Mouse (Mus musculus) lung, adult 2 months (tissue): Measurements from ENCODE around the gene Cav2. TPM values are rescaled to one million over a fixed set of nuclear protein-coding genes. Genes with fewer than 3 reads are reported as not detected.

Source experiments
- DNase-seq: peaks from one replicate; pipeline ENCODE4 v3.0.0; 2022
- H3K4me1 ChIP-seq: fragments of 200-500 bp; 2 replicates; pipeline ENCODE4 v1.6.1; 2011; ENCODE audit warnings: low read length; ENCODE audit not compliant: control insufficient read depth, insufficient read depth
- H3K4me3 ChIP-seq: fragments of 200-500 bp; replicated peaks from 2 replicates; pipeline ENCODE3; 2011; ENCODE audit warnings: low read depth, mild to moderate bottlenecking, control low read depth, low read length; ENCODE audit errors: extremely low read depth
- CTCF ChIP-seq: fragments of 200-500 bp; IDR thresholded peaks from 2 replicates; pipeline ENCODE4 v1.5.1; 2011; ENCODE audit warnings: mild to moderate bottlenecking, low read length, control low read depth; ENCODE audit not compliant: insufficient read depth
- POLR2A ChIP-seq: fragments of 200-500 bp; IDR thresholded peaks from 2 replicates; pipeline ENCODE4 v1.6.1; 2011; ENCODE audit warnings: low read depth, mild to moderate bottlenecking, control low read depth, low read length, borderline replicate concordance; ENCODE audit errors: extremely low read depth
- WGBS: fragments of 180-500 bp; shearing (Covaris S2); methylation state at CpG from one replicate; pipeline ENCODE4 v1.1.7; 2018; 5-methylcytosine and 5-hydroxymethylcytosine counted together
- polyA plus RNA-seq: library from polyadenylated mRNA; depleted of rRNA; stranded (reverse); fragments of >200 nt; gene quantifications from 2 replicates; pipeline ENCODE4 v1.2.3, GENCODE M21; 2012

Cav2 gene
- polyA plus RNA-seq, 1 experiment: 220 TPM

DNA sequence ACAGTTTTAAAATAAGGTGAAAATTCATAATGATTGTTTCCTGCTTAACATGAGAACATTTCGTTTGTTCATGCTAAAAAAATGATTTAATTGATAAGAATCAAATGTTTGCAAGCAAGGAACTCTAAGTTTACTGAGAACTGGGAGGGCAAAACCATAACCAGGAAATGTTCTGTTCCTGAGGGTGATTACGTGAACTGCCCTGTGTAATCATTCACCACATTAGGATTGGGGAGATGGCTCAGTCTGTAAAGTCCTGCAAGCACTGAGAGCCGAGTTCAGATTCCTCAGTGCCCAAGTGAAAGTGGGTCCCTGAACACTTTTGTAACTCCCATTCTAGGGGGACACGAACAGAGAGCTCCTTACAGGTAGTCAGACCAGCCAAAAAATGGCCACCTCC, 15.9 kb upstream of the Cav2 start:
- H3K4me1 ChIP-seq: peaks cover 6% of the 10 kb centered on the region
- no peak for DNase-seq
- H3K4me3 ChIP-seq: no peak overlapping the region
- no peak for TF ChIP-seq CTCF
- no peak for TF ChIP-seq POLR2A
- 44% methylated on average over 4 of the region's 4 CpGs for WGBS

DNA sequence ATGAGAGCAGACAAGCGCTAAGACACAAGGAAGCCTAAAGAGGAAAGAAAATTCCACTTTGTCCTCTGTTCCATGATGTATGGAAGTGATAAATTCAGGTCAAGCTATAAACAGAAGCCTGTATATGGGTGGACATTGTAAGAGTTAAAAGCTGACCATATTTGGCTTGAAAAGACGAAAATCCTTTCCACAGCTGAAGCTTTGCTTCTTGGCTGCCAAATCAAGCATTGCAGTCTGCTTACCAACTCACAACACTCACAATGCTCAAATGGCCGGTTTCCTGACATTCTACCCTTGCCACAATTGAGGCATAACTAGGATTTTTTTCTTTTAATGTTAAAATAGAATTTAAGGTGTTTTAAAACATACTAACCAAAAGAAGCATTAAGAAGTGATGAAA, 14.5 kb upstream of the Cav2 start:
- no peak for TF ChIP-seq CTCF
- no peak for TF ChIP-seq POLR2A
- WGBS: 55% methylated on average over 3 of the region's 3 CpGs
- H3K4me1 ChIP-seq: peaks cover 6% of the 10 kb centered on the region
- H3K4me3 ChIP-seq: no peak overlapping the region
- no peak for DNase-seq

DNA sequence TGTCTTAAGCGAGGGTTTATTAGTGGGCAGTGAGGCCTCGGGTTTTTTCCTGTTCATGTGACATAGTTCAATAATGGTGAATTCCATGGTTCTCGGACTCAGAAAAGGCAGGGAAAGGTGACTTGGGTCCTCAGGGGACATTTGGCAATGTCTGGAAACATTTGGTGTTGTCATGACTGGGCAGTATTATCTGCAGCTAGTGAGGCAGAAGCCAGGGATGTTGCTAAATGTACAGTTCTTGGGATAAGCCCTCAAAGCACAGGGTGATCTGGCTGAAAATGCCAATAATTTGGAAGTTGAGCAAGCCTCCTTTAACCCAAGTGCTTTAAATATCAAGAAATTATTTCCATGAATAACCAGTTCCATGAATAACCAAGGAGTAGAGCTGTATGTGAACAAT, 2.6 kb upstream of the Cav2 start:
- TF ChIP-seq CTCF (no peak), POLR2A (no peak)
- no peak for DNase-seq
- no peak overlapping the region for H3K4me3 ChIP-seq
- peaks cover 13% of the 10 kb centered on the region for H3K4me1 ChIP-seq
- 88% methylated on average over 3 of the region's 3 CpGs for WGBS

DNA sequence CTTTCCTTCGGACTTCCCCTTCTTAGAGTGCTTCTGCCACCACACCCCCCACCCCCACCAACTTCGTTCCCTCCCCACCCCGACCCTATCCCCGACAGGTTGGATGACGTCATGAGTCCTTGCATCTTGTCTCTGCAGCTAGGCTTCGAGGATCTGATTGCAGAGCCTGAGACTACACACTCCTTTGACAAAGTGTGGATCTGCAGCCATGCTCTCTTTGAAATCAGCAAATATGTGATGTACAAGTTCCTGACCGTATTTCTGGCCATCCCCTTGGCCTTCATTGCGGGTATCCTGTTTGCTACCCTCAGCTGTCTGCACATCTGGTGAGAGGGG, 740 bp downstream of the Cav2 start:
- Histone ChIP-seq H3K4me3 (peak overlapping the region; percentile 87), H3K4me1 (peaks cover 17% of the 10 kb centered on the region)
- 4% methylated on average over 8 of the region's 8 CpGs for WGBS
- TF ChIP-seq CTCF (no peak), POLR2A (no peak)
- peak; percentile 36 for DNase-seq

DNA sequence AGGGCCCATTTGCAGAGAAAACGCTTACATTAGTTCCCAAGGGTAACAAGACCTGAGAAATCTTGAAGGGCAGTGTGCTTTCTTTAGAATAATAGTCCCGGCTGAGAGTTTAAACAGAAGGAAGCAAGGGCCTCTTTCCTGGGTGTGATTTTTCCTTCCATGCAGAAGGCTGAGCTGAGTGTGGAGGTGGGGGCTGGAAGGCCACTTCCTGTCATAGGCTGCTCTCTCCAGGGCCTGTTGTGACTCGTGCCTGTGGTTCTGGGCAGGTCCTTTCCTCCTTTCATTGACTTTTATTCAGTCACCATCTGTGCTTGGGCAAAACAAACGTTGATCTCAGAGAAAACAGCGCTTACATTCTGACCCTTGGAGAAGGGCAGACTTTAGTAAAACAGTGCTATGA, 1.2 kb downstream of the Cav2 start:
- TF ChIP-seq CTCF (no peak), POLR2A (peak; percentile 48; the same call in 1 of the 2 replicates)
- DNase-seq: peak; percentile 48
- 8% methylated on average over 5 of the region's 5 CpGs for WGBS
- Histone ChIP-seq H3K4me1 (peaks cover 19% of the 10 kb centered on the region), H3K4me3 (peak overlapping the region; percentile 87)

DNA sequence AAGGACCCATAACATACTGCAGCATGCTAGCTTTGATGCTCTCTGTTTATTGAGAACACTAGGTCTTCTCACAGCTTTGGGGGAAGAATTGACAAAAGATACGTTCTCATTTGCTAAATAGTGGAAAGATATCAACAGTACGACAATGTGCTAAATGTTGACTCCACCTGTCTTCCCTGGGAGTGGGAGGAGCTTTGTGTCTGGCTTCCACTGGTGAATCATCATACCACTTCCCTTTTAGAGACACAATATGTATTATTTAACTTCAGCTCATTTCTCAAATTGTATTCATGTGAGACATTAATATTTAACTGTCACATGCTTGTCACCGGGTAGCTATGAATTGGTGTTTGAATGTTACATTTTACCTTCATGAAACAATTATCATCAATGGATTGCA, 2.8 kb downstream of the Cav2 start:
- Histone ChIP-seq H3K4me1 (peaks cover 19% of the 10 kb centered on the region), H3K4me3 (peak overlapping the region; percentile 32)
- WGBS: 29% methylated on average over 3 of the region's 3 CpGs
- DNase-seq: no peak
- TF ChIP-seq POLR2A: no peak
- no peak for TF ChIP-seq CTCF

DNA sequence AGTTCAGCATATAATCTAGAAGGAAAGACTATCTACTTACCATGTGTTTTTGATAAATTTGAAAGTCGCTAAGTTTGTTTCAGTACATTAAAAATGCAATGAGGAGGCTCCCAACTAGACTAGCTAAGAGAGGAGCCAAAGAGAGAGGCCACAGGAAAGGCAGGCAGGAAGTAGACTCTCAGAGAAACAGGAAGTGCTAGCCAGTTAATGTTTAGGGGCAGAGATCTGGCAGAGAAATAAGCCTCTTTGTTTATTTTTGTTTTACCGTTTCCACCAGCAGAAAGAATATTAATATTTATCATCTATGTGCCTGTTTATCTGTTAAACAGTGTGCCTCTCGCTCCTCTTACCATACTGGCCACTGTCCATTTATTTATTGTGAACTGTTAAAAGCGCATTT, 5.4 kb downstream of the Cav2 start:
- Histone ChIP-seq H3K4me3 (no peak overlapping the region), H3K4me1 (peaks cover 15% of the 10 kb centered on the region)
- DNase-seq: no peak
- WGBS: 40% methylated on average over 4 of the region's 4 CpGs
- TF ChIP-seq CTCF (no peak), POLR2A (no peak)

DNA sequence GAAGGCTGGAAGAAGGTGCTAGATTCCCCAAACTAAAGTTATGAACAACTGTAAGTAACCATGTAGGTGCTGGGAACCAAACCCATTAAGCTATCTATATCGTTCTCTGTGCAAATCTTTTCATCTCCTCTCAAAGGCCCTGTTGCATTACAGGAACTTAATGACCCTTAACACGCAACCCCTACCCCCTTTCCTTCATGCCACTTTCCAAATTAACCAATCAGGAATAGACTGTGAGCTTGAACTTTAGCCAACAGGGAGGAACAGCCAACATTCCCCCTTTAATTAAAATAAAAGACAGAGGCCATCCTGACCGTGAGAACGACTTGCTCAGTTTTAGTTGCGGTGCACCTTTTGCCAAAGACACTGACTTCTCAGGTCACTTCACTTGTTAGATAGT, 14.1 kb downstream of the Cav2 start:
- DNase-seq: no peak
- 85% methylated on average over 5 of the region's 5 CpGs for WGBS
- Histone ChIP-seq H3K4me3 (no peak overlapping the region), H3K4me1 (no peaks in the 10 kb centered on the region; the same call in 1 of the 2 replicates)
- no peak for TF ChIP-seq POLR2A
- TF ChIP-seq CTCF: no peak

DNA sequence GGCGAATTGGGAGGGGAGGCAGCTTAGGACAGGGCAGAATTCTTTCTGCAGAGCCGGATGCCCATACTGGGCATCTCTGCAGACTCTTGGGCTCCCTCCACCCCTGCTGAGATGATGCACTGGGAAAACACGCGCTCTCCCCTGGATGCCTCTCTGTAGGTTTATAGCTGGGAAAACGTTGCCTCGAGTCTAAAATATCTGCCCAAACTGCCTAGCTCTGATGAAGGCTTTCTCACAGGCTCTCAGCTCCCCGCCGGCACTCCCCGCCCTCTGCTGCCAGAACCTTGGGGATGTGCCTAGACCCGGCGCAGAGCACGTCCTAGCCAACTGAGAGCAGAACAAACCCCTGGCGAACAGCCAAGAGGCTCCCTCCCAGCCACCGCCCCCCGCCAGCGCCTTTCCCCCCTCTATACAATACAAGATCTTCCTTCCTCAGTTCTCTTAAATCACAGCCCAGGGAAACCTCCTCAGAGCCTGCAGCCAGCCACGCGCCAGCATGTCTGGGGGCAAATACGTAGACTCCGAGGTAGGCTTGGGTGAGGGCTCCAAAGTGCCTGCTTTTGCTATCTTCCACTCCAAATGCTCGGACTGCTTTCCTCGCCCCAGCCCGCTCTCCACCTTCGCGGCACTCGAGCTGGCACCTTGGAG, 25.1 kb downstream of the Cav2 start, which contains the start of gene Cav1:
TSS of gene Cav1 (plus strand) at position 382 of the 648 bp plus-strand sequence.
- TF ChIP-seq CTCF: no peak
- TF ChIP-seq POLR2A: peak; percentile 93
- DNase-seq: peak; percentile 83
- H3K4me1 ChIP-seq: peaks cover 3% of the 10 kb centered on the region; the same call in 1 of the 2 replicates
- peak within 1 kb of the TSS; percentile 99 for H3K4me3 ChIP-seq
- 2% methylated on average over 26 of the region's 26 CpGs for WGBS

DNA sequence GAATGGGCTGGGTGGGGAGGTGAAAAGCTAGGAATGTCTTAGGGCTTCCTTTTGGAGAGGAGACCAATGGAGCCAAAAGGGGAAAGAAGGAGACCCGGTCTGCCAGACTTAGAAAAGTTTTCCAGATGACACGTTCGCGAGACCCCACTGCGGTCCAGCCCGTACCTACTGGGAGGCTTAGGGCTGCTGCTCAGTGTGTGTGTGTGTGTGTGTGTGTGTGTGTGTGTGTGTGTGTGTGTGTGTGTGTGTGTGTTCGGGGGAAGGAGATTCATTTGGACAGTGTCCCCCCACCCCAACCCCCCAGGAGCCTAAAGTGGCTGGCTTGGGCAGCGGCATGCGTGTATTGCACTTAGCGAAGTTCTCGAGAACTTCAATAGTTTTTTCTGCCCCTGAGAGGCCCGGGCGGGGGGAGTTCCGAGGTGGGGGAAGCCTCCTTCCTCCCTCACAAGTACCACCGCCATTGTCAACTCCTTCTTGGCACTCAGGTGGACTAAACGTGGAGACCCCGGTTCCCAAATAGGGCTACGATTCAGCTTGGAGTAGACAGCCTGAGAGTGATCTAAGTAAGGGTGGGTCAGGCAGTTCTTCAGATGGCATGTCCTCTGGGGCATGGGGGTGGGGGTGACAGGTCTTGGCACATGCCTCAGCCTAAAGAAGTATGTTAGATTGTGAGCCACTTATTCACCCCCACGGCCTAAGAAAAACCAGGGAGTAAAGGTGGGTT, 25.8 kb downstream of the Cav2 start:
- under 1% methylated on average over 18 of the region's 19 CpGs for WGBS
- TF ChIP-seq POLR2A (no peak; the same call in 1 of the 2 replicates), CTCF (no peak)
- Histone ChIP-seq H3K4me1 (peaks cover 3% of the 10 kb centered on the region; the same call in 1 of the 2 replicates), H3K4me3 (peak overlapping the region; percentile 99)
- DNase-seq: peak; percentile 69
